Mouse (Mus musculus): ENCODE data around the gene Lrrc8e. TPM values are rescaled to one million over a fixed set of nuclear protein-coding genes. Genes with fewer than 3 reads are reported as not detected.
"Not testable (repeated sequence)": the region's sequence is repeated elsewhere in the genome, so short reads cannot be mapped to it uniquely, and the experiment has no call there.

Lrrc8e gene
- polyA plus RNA-seq, 1 experiment from 2014 or later: 0.39 TPM

- 38% methylated on average over 26 of the region's 26 CpGs for whole genome bisulfite sequencing
- Histone ChIP-seq H3K36me3 (ENCODE audit: control insufficient read depth, insufficient read depth) (peaks cover 28% of the 10 kb centered on the region), H3K4me1 (ENCODE audit: control insufficient read depth, insufficient read depth, low read length) (peaks cover 27% of the 10 kb centered on the region), H3K27me3 (ENCODE audit: control insufficient read depth, insufficient read depth, low read length) (no peaks in the 10 kb centered on the region), H3K4me2 (ENCODE audit: low read depth, low read length) (no peak overlapping the region), H3K27ac (ENCODE audit: low read length) (no peak overlapping the region), H3K4me3 (ENCODE audit: low read length) (no peak overlapping the region), H3K9me3 (replicated peaks; ENCODE audit: control insufficient read depth, low read length) (no peaks in the 10 kb centered on the region), H3K9ac (ENCODE audit: low read length) (no peak overlapping the region)
- ATAC-seq (replicated peaks; ENCODE audit: extremely low read depth, insufficient read depth, low FRiP score): peak; percentile 8; the same call in 1 of the 2 replicates
These were observed 23.8 kb downstream of the Lrrc8e start for GRCm38 (mm10) chr8:4250306-4250970.

DNA sequence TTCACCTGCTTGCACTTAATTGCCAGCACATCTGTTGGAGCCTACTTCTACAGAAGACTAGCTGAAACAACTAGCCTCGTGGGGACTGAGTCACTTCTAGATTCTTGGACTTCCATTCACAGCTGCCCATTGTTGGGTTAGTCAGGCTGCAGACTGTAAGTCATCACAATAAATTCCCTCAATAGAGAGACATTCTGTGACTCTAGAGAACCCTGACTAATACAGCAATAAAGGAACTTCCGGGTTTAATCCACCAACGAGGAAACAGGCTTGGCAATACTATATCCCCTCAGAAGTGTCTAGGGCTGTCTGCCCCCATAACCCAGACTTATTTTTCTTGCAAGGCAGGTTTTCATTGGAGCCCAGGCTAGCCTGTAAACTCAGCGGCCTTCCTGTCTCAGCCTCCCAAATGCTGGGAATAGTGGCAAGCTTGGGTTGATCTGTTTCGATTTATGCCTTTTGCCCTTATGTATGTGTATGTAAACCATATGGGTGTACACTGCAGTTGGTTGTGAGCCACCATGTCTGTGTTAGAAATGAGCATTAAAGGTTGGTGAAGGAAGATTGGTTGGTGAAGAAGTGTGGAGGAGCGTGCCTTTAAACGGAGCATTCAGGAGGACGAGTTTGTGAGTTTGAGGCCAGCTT lies 25.6 kb downstream of the Lrrc8e start:
- 40% methylated on average over 8 of the region's 8 CpGs for WGBS
- H3K4me2 ChIP-seq (ENCODE audit: low read depth, low read length): peak overlapping the region; percentile 94
- no peaks in the 10 kb centered on the region for H3K27me3 ChIP-seq (ENCODE audit: control insufficient read depth, insufficient read depth, low read length)
- peak overlapping the region; percentile 43; the same call in 1 of the 2 replicates for H3K27ac ChIP-seq (ENCODE audit: low read length)
- peaks cover 28% of the 10 kb centered on the region for H3K4me1 ChIP-seq (ENCODE audit: control insufficient read depth, insufficient read depth, low read length)
- no peak for ATAC-seq (replicated peaks; ENCODE audit: extremely low read depth, insufficient read depth, low FRiP score)
- peak overlapping the region; percentile 99 for H3K9ac ChIP-seq (ENCODE audit: low read length)
- H3K4me3 ChIP-seq (ENCODE audit: low read length): peak overlapping the region; percentile 99
- peaks cover 22% of the 10 kb centered on the region for H3K36me3 ChIP-seq (ENCODE audit: control insufficient read depth, insufficient read depth)
- no peaks in the 10 kb centered on the region for H3K9me3 ChIP-seq (replicated peaks; ENCODE audit: control insufficient read depth, low read length)

GRCm38 (mm10) chr8:4252934-4253841 lies 26.6 kb downstream of the Lrrc8e start, which contains the start of gene Snapc2:
Snapc2 (plus strand) TSS chr8:4253080.
- no peaks in the 10 kb centered on the region for H3K27me3 ChIP-seq (ENCODE audit: control insufficient read depth, insufficient read depth, low read length)
- H3K4me1 ChIP-seq (ENCODE audit: control insufficient read depth, insufficient read depth, low read length): peaks cover 32% of the 10 kb centered on the region
- H3K9ac ChIP-seq (ENCODE audit: low read length): peak within 1 kb of the TSS; percentile 99
- peaks cover 21% of the 10 kb centered on the region for H3K36me3 ChIP-seq (ENCODE audit: control insufficient read depth, insufficient read depth)
- H3K4me2 ChIP-seq (ENCODE audit: low read depth, low read length): peak within 1 kb of the TSS; percentile 94
- H3K27ac ChIP-seq (ENCODE audit: low read length): peak within 1 kb of the TSS; percentile 94
- peak; percentile 90 for ATAC-seq (replicated peaks; ENCODE audit: extremely low read depth, insufficient read depth, low FRiP score)
- H3K9me3 ChIP-seq (replicated peaks; ENCODE audit: control insufficient read depth, low read length): no peaks in the 10 kb centered on the region
- WGBS: under 1% methylated on average over 69 of the region's 69 CpGs
- H3K4me3 ChIP-seq (ENCODE audit: low read length): peak within 1 kb of the TSS; percentile 99

DNA sequence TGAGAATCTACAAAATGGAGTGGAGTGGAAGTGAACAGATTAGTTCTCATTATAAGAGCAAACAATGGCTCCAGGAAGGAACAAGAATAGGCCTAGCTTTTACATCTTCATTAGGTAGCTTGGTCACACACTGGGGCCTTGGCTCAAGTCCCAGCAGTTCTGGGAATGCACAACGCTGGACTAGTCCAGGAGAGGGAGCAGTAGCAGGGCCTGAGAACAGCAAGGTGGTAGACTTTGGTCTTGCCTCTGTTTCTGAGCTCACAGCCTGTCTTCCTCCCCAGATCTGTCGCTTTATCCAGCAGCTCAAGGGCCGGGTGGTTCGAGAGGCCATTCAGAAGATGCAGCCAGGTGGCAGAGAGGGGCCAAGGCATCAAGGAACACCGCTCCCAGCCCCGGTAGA lies 27.4 kb downstream of the Lrrc8e start:
- Histone ChIP-seq H3K9me3 (replicated peaks; ENCODE audit: control insufficient read depth, low read length) (no peaks in the 10 kb centered on the region), H3K4me1 (ENCODE audit: control insufficient read depth, insufficient read depth, low read length) (peaks cover 28% of the 10 kb centered on the region), H3K27ac (ENCODE audit: low read length) (peak overlapping the region; percentile 94; the same call in 1 of the 2 replicates), H3K36me3 (ENCODE audit: control insufficient read depth, insufficient read depth) (peaks cover 21% of the 10 kb centered on the region), H3K4me2 (ENCODE audit: low read depth, low read length) (peak overlapping the region; percentile 94), H3K4me3 (ENCODE audit: low read length) (peak overlapping the region; percentile 99), H3K9ac (ENCODE audit: low read length) (peak overlapping the region; percentile 99), H3K27me3 (ENCODE audit: control insufficient read depth, insufficient read depth, low read length) (no peaks in the 10 kb centered on the region)
- 64% methylated on average over 6 of the region's 6 CpGs for WGBS
- no peak for ATAC-seq (replicated peaks; ENCODE audit: extremely low read depth, insufficient read depth, low FRiP score)

DNA sequence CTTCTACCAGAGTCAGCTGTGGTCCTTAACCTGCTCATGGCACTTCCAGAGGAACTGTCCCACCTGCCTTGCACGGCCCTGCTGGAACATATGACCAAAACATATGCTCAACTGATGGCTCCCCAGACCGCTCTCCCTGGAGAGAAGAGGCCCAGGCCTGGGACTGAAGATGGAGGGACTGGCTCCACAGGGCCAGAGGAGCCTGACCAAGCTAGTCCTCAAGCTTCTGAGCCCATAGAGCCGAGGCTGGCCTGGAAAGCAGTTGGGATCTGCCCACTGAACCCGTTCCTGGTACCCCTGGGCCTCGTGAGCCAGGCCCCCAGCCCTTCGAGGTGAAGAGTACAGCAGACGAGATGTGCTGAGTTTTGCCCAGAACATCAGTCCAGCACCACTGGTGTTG lies 28.8 kb downstream of the Lrrc8e start:
- H3K4me3 ChIP-seq (ENCODE audit: low read length); H3K27ac ChIP-seq (ENCODE audit: low read length); H3K9ac ChIP-seq (ENCODE audit: low read length); H3K27me3 ChIP-seq (ENCODE audit: control insufficient read depth, insufficient read depth, low read length); H3K4me2 ChIP-seq (ENCODE audit: low read depth, low read length); ATAC-seq (replicated peaks; ENCODE audit: extremely low read depth, insufficient read depth, low FRiP score); H3K9me3 ChIP-seq (replicated peaks; ENCODE audit: control insufficient read depth, low read length): not testable (repeated sequence)
- Histone ChIP-seq H3K4me1 (ENCODE audit: control insufficient read depth, insufficient read depth, low read length) (peaks cover 20% of the 10 kb centered on the region), H3K36me3 (ENCODE audit: control insufficient read depth, insufficient read depth) (peaks cover 27% of the 10 kb centered on the region)
- WGBS: 86% methylated on average over 7 of the region's 7 CpGs

- H3K36me3 ChIP-seq (ENCODE audit: control insufficient read depth, insufficient read depth): peaks cover 42% of the 10 kb centered on the region
- ATAC-seq (replicated peaks; ENCODE audit: extremely low read depth, insufficient read depth, low FRiP score): no peak
- H3K4me3 ChIP-seq (ENCODE audit: low read length): no peak overlapping the region
- H3K27me3 ChIP-seq (ENCODE audit: control insufficient read depth, insufficient read depth, low read length): no peaks in the 10 kb centered on the region
- no peak overlapping the region for H3K4me2 ChIP-seq (ENCODE audit: low read depth, low read length)
- H3K9me3 ChIP-seq (replicated peaks; ENCODE audit: control insufficient read depth, low read length): no peaks in the 10 kb centered on the region
- H3K4me1 ChIP-seq (ENCODE audit: control insufficient read depth, insufficient read depth, low read length): peaks cover 20% of the 10 kb centered on the region
- no peak overlapping the region for H3K27ac ChIP-seq (ENCODE audit: low read length)
- WGBS: 33% methylated on average over 4 of the region's 4 CpGs
- no peak overlapping the region for H3K9ac ChIP-seq (ENCODE audit: low read length)
These were observed 30.3 kb downstream of the Lrrc8e start for GRCm38 (mm10) chr8:4256911-4257310.

GRCm38 (mm10) chr8:4257350-4257749 lies 30.7 kb downstream of the Lrrc8e start:
- Histone ChIP-seq H3K9me3 (replicated peaks; ENCODE audit: control insufficient read depth, low read length) (no peaks in the 10 kb centered on the region), H3K27me3 (ENCODE audit: control insufficient read depth, insufficient read depth, low read length) (no peaks in the 10 kb centered on the region), H3K4me1 (ENCODE audit: control insufficient read depth, insufficient read depth, low read length) (peaks cover 19% of the 10 kb centered on the region), H3K27ac (ENCODE audit: low read length) (no peak overlapping the region), H3K36me3 (ENCODE audit: control insufficient read depth, insufficient read depth) (peaks cover 43% of the 10 kb centered on the region), H3K4me3 (ENCODE audit: low read length) (no peak overlapping the region), H3K4me2 (ENCODE audit: low read depth, low read length) (no peak overlapping the region), H3K9ac (ENCODE audit: low read length) (no peak overlapping the region)
- 88% methylated on average over 4 of the region's 4 CpGs for WGBS
- ATAC-seq (replicated peaks; ENCODE audit: extremely low read depth, insufficient read depth, low FRiP score): no peak

DNA sequence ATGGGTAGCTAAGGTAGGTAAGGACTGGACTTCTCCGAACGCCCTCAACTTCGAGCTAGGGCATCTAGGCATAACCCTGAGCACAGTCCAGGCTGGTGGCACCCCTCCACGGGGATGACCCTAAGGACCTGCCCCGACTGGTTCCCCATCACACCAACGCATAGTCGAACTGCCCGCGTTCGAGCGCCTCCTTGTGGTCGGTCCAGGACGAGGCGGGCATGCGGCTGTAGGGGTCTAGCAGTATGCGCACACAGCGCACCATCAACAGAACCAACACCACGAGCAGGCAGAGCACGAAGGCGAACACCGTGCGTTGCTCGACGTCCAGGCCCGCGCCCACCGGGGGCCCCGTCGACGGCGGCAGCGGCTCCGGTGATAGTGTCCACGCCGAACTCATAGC lies 31.6 kb downstream of the Lrrc8e start:
- Histone ChIP-seq H3K36me3 (ENCODE audit: control insufficient read depth, insufficient read depth) (peaks cover 48% of the 10 kb centered on the region), H3K4me1 (ENCODE audit: control insufficient read depth, insufficient read depth, low read length) (peaks cover 16% of the 10 kb centered on the region), H3K9me3 (replicated peaks; ENCODE audit: control insufficient read depth, low read length) (no peaks in the 10 kb centered on the region), H3K4me3 (ENCODE audit: low read length) (peak overlapping the region; percentile 73), H3K4me2 (ENCODE audit: low read depth, low read length) (peak overlapping the region; percentile 91), H3K9ac (ENCODE audit: low read length) (peak overlapping the region; percentile 73), H3K27ac (ENCODE audit: low read length) (no peak overlapping the region; the same call in 1 of the 2 replicates), H3K27me3 (ENCODE audit: control insufficient read depth, insufficient read depth, low read length) (no peaks in the 10 kb centered on the region)
- 3% methylated on average over 35 of the region's 35 CpGs for WGBS
- ATAC-seq (replicated peaks; ENCODE audit: extremely low read depth, insufficient read depth, low FRiP score): peak; percentile 50
